Mouse (Mus musculus): ENCODE measurements around the gene Oprd1.

- TF ChIP-seq GATA1 (IDR thresholded peaks at IDR 0.05; ENCODE audit: borderline replicate concordance, low read length): no peak
- TF ChIP-seq FLI1 (IDR thresholded peaks at IDR 0.05; ENCODE audit: low read length): no peak
Observed at GRCm38 (mm10) chr4:132067112-132067937, 77.0 kb downstream of the Oprd1 start.

Measured in megakaryocyte, embryonic 14.5 days (primary cell).